Mouse (Mus musculus) ZHBTc4 (cell line): ENCODE results near the gene Pdlim5.
A peak's percentile ranks its signal among the peaks of the same experiment; 100 is the strongest.
"Not testable (repeated sequence)": the region's sequence is repeated elsewhere in the genome, so short reads cannot be mapped to it uniquely, and the experiment has no call there.

Experiments used
- DNase-seq: peaks from one replicate; pipeline ENCODE4 v3.0.0-alpha.2; 2011; ENCODE audit warnings: low read depth, low spot score

Gene Pdlim5

DNA sequence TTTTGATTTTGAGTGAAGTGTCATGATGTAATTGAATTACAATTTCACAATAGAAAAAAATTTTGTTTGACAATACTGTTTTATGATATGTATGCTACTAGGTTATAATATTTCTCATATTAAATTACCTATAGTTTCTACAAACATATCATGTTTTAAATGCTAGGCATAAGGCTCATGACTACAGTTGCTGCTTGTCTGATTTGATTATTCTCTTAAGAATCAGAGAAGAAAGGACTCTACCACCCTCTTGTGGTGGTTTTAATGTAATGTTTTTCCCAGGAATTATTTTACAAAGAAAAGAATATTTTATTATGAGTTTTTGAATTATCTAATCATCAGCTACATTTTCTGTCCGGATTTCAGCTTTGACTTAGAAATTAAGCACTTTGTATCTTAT is 120.5 kb downstream of the Pdlim5 start:
- DNase-seq: peak; percentile 32

DNA sequence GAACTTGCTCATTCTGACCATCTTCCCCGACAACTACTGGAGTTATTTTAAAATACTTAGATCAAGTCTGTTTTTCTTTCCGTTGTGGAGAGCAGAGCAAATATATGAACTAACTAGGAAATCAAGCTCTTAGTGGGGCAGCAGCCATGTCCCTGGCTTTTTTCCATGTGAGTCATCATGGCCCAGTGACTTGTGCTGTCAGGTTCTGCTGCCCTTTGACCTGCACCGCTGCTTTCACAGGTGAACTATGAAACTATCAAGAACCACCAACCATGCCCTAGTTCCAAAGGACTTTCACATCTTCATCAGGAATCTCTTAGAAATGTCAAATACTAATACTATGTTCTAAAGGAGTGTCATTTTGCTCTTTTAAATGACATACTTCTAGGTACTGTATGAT is 121.0 kb downstream of the Pdlim5 start:
- DNase-seq: no peak

DNA sequence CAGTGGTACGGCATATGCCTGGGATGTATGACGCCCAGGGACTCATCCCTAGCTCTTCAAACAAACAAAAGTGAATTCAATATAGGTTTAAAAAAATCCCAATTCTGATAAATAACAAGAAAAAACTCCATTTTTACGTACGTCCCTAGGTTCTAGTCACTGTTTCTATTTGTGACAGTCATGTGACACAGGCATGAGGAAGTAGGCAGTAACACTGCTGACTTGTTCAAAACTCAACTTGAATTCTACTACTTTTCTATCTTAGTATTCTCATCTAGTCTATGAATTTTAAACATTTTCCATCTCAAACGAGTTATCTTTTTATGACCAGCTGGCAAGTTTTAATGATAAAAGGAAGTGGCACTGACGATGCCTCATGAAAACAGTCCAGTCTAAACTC is 122.2 kb downstream of the Pdlim5 start:
- DNase-seq: no peak

DNA sequence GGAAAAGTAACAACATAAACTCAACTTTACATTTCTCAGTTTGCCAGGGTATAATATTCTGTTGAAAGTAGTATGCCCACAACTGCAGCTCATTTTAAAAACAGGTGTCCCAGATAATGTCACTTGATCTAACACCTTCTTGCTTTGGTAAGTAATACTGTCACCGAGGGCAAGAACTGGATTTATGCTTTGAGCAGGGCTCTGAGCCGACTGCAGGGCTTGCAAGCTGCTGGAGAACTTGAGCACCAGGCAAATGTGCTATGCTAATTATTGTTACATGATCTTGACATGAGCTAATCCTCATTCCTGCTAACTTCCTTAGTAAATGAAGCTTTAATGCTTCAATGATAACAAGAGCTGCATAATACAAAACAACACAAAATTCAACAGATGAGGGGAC is 139.1 kb downstream of the Pdlim5 start:
- DNase-seq: no peak

DNA sequence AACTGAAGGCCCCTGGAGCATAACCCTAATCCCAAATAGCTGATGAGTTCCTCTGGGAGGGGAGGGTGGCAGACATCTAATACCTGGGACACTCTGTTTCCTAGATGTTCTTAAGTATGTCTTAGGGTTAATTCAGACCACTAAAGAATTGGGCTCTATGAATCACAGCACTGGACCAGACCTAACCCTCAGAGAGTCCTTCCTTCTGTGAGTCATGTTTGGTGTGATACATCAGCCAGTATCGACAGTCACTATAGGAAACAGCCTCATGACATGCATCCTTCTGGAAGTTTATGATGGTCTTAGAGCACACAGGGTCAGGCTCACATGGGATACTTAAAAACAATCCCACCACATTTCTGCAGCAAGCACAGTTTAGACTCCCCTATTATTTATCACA is 143.4 kb downstream of the Pdlim5 start:
- DNase-seq: no peak

DNA sequence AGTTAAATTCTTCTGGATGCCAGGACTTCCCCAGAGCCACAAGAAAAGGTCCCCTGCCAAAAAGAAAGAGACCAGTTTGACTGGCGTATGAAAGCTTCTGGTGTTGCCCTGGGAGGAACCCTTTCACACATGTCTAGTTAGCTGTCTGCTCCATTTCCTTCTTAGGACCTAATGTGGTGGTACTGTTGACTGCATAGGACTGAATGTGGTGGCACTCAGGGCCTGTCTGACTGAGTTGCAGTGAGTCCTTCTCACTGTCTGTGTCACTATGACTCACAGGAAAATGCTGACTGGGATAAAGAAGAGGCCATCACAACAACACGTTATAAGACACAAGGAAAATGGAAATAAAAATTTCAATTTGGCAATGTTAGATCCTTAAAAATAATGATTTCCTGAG is 146.0 kb downstream of the Pdlim5 start:
- DNase-seq: no peak

DNA sequence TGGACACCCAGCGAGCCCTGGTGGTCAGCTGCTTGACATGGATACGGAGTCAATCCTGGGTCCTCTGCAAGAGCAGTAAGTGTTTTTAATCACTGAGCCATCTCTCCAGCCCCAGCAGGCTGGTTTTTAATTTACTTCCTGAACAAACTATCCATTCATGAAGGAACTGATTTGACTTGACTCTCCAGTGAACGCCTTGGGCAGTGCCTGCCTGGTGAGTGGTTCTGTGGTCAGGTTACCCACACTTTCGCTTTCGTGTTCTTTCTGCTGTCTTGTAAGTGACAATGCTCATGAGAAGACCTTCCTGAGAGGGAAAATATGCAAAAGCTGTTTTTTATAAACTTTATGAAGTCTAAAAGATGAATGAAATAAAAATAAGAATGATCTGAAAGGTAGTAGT is 152.2 kb downstream of the Pdlim5 start:
- no peak for DNase-seq

DNA sequence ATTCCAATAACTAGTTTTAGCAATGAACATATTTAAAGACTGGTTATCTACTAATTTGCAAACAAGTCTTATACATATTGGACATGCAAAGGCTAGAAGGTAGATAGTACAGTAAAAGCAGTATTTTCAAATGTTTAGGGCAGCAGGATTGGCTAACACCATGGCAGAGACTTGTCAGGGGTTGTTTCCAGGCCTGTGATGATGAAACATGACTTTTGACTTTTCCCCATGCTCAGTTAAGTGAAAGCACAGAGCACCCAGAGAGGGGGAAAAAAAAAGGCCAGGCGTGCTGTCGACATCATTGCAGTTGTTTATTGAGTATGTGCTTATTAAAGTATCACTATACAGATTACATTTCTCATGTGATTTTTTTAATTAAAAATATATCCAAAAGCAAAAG is 156.2 kb downstream of the Pdlim5 start:
- DNase-seq: no peak

DNA sequence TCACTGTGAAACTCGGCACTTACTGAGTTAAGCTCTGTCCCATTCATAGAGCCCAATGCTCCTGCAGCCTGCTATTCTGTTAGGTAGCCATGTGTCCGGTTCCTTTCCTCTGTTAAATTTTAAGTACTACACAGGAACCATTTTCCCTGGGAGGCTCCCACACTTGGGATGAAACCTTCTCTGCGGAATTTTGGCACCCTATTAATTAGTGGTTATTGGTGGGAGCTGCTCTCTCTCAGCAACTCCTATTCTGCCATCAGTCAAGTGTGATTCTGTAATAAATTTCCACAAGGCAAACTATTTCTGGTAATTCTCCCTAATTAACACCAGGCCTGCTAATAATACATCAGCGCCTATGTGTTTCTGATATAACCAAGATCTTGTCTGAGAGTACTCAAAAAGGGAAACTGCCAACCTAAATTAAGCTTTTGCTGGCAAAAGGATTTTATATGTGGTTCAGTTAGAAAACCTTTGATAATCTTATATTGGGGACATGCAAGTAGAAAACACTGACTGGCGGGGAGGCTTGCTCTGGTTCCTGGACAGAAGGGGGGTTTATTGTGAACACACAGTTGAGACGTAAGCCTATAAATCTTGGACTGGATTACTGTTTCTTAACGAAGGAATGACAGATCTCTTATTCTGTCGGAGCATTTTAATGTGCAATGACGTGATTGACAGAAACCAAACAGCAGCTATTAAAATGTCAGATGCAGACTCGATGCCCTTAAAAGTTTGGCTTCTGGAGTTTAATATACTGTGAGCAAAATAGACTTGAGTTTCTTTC is 157.0 kb downstream of the Pdlim5 start:
- DNase-seq: no peak

DNA sequence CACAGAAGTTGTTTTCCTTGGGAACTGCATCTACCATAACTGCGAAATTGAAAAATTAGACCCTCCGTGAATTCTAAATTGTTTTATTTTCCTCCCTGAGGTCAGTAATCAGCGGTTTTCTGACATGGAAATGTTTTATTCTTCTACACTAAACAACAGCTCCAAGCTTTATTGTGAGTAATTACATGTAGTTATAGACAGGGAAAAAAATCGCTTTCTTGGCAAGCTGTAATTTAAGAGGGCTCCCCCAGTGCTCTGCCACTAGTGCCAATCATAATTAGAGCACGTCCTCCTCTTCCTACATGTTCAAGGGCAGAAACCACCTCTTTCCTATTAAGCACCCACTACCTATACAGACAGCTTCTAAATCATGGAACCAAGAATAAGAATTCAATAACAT is 157.9 kb downstream of the Pdlim5 start:
- DNase-seq: no peak

DNA sequence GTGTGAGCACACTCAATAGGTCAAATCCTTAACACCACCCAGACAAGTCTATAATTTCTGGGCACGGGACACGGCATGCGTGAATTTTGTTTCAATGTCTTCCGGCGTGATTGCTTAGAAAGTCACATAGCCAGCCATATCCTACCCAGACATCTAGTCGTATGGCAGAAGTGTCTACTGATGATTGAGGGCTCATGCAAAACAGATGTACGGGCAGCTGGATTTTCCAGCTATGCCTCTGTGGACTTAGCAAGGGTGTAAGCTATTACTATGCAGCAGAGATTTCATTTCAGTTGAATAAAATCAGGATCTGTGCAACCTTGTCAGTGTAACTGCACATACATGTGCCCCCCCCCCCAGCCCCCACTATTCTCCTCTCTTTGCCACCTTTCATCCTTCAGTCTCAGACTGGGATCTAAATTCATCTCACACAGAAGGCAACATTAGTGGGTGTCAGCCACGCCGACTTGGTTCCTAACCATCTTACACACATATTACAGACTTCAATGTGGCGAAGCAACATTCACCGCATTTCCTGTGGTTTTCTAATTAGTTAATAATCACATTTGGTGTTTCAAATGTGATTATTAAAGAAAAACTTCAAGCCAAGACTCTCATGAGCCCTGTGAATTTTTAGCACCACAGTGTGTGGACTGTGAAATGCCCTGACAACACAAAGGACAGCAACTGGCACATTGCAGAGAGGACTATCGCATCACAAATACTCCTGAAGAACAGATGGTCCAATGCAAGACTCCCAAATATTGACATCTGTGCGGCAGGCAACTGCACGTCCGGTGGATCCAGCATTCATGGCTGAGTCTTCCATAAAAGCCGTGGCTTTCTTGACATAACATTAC is 161.7 kb downstream of the Pdlim5 start:
- no peak for DNase-seq

DNA sequence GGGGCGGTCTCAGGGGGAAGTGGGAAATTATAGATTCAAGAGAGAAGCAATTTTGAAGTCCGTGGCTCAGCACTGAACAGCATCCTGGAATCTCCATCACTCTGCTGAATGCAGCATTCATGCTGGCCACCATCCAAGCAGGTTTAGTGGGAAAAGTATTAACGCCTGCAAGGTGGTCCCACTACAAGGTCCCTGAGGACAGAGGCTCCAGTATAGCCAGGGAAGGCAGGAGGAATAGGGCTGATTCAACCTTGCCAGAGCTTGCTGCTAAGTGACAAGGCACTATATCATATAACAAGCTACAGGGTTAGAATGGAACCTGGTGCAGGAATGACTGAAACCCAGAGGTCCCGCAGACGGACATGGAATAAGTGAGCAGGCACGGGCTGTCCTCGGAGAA is 166.8 kb downstream of the Pdlim5 start:
- DNase-seq: no peak

DNA sequence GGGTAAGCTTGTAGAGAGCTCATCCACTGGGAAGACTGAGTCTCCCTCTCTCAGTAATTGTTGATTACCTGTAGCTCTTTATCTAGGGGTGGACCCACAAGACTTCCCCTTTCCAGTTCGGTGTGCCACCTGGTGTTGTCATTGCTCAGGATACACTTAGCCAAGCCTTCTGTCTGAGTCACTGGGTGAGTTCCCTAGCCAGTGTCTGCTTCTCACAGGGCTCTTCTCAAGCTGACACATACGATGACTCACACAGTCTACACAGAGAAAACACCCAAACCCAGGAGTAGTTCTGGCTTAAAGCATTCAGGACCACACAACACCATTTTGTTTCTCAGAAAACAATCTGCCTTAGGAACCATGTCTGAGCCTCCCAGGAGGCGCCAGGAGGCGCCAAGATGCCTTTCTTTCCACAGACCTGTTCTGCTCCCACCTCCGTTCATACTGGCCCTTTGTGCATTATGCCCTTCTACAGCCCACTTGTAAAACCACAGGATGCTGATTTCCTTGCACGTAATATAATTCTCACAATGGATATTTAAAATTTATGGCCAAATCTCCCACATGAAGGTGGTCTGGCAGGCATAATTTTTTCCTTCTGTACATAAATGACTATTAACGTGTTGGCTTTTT is 172.9 kb downstream of the Pdlim5 start:
- no peak for DNase-seq

DNA sequence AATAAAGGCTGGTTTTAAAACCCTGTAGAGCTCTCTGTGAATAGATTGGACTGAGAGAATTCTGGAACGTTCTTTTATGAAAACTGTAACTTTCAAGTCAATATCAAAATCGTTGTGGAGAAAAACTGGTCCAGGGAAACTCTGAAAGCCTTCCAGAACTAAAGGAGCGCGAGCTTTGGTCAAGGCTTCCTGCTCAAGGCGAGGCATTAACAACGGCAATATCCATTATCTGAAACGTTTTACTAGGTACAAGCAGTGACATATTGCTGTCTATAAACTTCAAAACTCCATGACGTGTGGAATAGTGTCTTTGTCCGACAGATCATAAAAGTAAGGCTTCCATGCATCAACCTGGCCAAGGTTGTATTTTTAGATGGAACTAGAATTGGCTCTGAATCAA is 175.6 kb downstream of the Pdlim5 start:
- DNase-seq: no peak

DNA sequence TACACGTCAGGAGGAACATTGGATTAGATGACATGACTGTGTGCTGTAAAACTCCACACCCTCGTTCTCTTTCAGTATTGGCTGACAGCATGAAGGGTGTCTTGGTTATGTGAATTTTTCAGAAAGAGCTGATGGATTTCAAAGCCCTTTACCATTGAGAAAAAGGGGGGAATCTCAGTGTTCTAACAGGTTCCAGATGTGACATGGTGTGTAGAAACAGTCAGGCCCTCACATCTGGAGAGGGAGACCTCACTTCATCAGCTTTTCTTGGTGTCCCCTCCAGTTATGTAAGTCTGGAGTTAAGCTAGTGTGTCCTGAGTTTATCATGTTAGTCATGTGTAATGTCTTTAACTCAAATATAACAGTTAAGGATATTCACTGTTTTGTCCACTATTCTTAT is 182.7 kb downstream of the Pdlim5 start:
- DNase-seq: no peak

DNA sequence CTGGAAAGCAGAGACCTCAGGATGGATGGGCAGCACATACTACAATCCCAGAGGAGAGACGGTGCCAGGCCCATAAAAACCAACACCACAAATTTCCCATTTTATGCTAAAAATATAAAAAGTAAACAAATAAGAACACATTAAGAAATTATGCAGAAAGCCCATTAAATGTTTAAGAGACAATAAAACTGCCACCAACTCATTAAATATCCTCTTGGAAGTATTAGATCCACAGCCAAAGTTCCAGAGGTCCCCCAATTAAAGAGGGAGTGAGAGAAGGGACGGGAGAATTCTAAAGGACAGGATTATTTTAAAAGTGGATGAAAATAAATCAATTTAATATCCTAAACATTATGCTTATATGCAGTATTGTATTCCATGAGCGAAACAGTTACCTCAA is 183.3 kb downstream of the Pdlim5 start:
- no peak for DNase-seq

DNA sequence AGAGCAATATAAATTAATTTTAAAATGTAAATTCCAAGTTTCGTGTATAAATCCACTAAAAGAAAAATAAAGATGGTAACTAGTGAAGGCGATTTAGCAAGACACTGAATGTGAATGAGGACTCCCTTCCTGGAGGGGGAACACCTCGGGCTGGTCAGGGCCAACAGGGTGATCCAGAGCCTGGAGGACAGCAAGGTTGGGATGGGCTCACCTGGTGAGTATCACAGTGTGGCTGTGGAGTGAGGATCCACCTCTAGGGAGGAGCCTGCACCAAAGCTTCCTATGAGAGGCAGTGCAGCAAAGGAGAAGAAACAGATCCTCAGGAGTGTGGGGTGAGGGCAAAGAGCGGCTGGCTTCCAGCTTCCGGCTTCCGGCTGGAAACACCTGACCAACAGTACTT is 185.5 kb downstream of the Pdlim5 start:
- no peak for DNase-seq

DNA sequence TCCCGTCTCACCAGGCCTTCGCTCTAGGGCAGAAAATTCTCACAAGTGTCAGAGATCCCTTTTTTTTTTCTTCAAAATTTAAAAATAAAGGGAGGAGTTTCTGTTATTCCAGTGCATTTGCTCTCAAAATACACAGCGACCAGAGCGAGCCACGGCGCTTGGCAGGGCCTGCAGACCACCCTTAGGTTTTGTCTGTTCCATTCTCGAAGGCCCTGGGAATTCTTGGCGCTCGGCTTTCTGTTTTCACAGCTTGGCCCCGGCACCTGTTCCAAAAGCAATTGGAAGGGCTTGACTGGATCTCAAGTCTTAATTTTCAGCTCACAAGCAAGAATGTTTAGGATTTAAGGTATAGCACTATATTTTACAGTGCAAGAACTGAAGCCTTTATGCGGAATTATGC is 186.4 kb downstream of the Pdlim5 start:
- no peak for DNase-seq

DNA sequence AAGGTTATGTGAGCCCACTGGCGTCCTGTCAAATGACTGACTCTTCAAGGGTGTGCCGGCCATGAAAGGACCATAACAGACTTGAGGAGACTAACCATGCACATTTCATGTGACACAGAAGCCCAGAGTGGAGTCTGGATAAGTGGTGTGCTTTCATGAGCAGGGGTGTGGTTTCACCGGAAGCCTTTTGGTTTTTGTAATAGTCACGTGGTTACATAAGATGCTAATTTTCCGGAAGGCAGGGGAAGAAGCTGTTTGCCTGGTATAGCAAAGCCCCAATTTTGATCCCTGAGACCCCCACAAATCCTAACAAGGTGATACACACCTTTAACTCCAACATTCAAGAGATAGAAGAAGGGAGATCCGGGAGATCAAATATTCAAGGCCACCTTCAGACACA is 188.0 kb downstream of the Pdlim5 start:
- DNase-seq: no peak

DNA sequence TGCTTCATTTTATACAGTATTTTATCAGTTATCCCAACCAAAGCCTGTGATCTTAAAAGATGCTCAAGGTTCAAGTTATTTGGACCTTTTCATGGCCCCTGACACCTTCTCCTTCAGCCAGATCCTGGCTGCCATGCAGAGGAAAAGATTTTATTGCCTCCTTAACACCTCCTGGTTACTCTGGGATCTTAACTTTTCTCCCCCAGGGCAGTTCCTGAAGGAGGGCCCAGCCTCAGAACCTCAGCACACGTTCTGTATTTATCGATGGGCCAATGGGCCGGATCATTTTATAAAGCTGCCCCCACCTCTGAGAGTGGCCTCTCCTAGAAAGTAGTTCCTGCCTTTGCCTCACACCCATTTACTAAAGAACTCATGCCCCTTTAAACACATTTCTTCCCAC is 189.2 kb downstream of the Pdlim5 start:
- DNase-seq: no peak

DNA sequence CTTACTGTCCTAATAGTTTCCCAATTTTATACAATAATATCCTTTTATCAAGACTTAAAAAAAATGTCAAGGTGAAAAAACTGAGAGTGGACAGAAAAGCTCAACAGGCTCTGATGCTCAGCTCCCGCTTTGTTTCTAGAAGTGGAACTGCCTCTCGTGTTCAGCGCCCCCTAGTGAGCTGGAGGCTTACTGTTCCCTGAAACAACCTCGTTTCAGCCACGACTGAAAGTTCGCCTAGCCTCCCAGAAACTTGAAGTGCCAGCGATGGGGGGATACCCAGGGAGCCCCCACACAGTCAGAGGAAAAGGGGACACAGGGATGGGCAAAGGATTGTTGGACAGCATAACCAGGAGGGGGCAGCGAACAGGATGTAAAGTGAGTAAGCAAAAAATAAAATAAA is 199.4 kb downstream of the Pdlim5 start:
- DNase-seq: peak; percentile 54

DNA sequence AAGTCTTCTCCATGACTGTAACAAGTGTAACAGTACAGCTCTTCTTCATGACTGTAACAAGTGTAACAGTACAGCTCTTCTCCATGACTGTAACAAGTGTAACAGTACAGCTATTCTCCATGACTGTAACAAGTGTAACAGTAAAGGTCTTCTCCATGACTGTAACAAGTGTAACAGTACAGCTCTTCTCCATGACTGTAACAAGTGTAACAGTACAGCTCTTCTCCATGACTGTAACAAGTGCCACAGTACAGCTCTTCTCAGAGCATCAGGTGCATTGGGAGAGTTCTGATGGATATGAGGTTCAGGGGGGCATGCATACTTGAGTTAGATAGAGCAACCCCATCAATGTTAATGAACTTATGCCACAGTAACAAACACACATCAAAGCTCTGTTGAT is 203.9 kb downstream of the Pdlim5 start:
- not testable (repeated sequence) for DNase-seq
